Mouse (Mus musculus) heart, postnatal 0 days (tissue): ENCODE results near the gene Krt1.

Experiments
- CTCF ChIP-seq: IDR thresholded peaks from 2 replicates; pipeline ENCODE4 v1.5.1; 2016; ENCODE audit warnings: antibody characterized with exemption, control low read depth, low read depth
- EP300 ChIP-seq: IDR thresholded peaks from 2 replicates; pipeline ENCODE4 v1.6.1; 2016; ENCODE audit warnings: antibody characterized with exemption, low read depth

DNA sequence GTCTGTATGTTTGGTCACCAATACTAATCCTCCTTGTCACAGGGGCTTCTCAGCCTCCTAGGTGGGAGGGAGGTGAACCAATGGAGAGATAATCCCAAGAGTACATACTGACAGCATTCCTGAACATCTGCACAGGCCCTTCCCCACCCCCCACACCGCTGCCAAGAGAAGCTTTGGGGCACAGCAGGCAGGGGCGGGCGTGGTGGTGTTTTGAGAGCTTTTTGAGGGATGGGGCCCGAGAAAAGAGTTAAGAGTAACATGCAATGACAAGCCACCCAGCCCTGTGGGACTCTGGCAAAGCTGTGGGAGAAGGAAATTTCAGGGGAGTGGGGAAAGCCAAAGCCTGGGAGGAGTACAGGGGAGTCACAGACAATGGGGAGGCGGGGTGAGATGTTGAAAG lies 3.7 kb upstream of the Krt1 start:
- no peak for TF ChIP-seq CTCF
- TF ChIP-seq EP300, result no peak
